Mouse (Mus musculus) kidney, embryonic 15.5 days (tissue): ENCODE data around the gene Zfp36l1. TPM values are rescaled to one million over a fixed set of nuclear protein-coding genes. Genes with fewer than 3 reads are reported as not detected.

ENCODE experiments used
- ATAC-seq: fragments of 200-750 bp; cut with Nextera tagmentation; replicated peaks from 2 replicates; pipeline ENCODE4 v1.8.0; 2017; ENCODE audit warnings: moderate TSS enrichment; ENCODE audit not compliant: low FRiP score
- H3K27ac ChIP-seq: fragments of 300-500 bp; sonication (generic); 2 replicates; pipeline ENCODE4 v1.5.1; 2015; ENCODE audit warnings: mild to moderate bottlenecking, inconsistent platforms
- H3K27me3 ChIP-seq: fragments of 300-500 bp; sonication (generic); 2 replicates; pipeline ENCODE4 v1.6.1; 2015; ENCODE audit warnings: inconsistent platforms
- H3K36me3 ChIP-seq: fragments of 300-500 bp; sonication (generic); 2 replicates; pipeline ENCODE4 v1.6.1; 2015; ENCODE audit warnings: inconsistent platforms
- H3K4me1 ChIP-seq: fragments of 300-500 bp; sonication (generic); 2 replicates; pipeline ENCODE4 v1.6.1; 2015; ENCODE audit warnings: inconsistent platforms
- H3K4me2 ChIP-seq: fragments of 300-500 bp; sonication (generic); 2 replicates; pipeline ENCODE4 v1.6.1; 2015; ENCODE audit warnings: moderate library complexity, mild to moderate bottlenecking, inconsistent platforms
- H3K4me3 ChIP-seq: fragments of 300-500 bp; sonication (generic); replicated peaks from 2 replicates; pipeline ENCODE4 v1.5.1; 2015; ENCODE audit warnings: mild to moderate bottlenecking, inconsistent platforms
- H3K9ac ChIP-seq: fragments of 300-500 bp; sonication (generic); 2 replicates; pipeline ENCODE4 v1.6.1; 2015; ENCODE audit warnings: mild to moderate bottlenecking, inconsistent platforms
- H3K9me3 ChIP-seq: fragments of 300-500 bp; sonication (generic); replicated peaks from 2 replicates; pipeline ENCODE4 v1.6.1; 2016; ENCODE audit warnings: inconsistent platforms
- WGBS: fragments of 180-500 bp; shearing (Covaris S2); methylation state at CpG from one replicate; pipeline ENCODE4 v1.1.7; 2015; ENCODE audit warnings: mixed read lengths; 5-methylcytosine and 5-hydroxymethylcytosine counted together
- polyA plus RNA-seq: library from polyadenylated mRNA; unstranded; fragments of >200 nt; fragmentation: Nextera tagmentation; extraction: Ambion mirVana; gene quantifications from 2 replicates; pipeline ENCODE4 v1.2.1, GENCODE M21; 2015

The Zfp36l1 gene
- polyA plus RNA-seq, 1 experiment from 2014 or later = 154 TPM

DNA sequence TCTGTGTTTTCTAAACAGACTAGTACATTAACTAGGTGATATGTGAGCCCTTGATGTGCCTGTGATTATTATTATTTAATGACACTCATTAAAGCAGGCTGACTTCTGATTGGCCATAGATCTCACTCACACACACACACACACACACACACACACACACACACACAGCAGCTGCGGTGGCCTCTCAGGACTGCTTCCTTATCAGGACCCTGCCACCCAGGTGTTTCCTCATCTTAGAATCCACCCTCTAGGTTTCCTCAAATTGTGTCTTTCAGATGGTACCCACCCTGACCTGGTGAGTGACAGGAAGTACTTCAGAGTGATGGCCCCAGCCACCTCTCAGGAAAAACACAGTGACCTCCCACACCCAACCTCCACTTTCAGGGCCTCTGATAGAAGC, 52.0 kb downstream of the Zfp36l1 start:
- Histone ChIP-seq H3K27ac (peak overlapping the region; percentile 93), H3K4me3 (no peak overlapping the region), H3K4me1 (peaks cover 57% of the 10 kb centered on the region), H3K27me3 (no peaks in the 10 kb centered on the region), H3K4me2 (no peak overlapping the region), H3K9me3 (no peaks in the 10 kb centered on the region), H3K9ac (no peak overlapping the region), H3K36me3 (no peaks in the 10 kb centered on the region)
- 0 out of 2 replicates have a peak, but pooled peaks have one; percentile 20 for ATAC-seq
- 18% methylated on average over 1 of the region's 1 CpGs for WGBS

DNA sequence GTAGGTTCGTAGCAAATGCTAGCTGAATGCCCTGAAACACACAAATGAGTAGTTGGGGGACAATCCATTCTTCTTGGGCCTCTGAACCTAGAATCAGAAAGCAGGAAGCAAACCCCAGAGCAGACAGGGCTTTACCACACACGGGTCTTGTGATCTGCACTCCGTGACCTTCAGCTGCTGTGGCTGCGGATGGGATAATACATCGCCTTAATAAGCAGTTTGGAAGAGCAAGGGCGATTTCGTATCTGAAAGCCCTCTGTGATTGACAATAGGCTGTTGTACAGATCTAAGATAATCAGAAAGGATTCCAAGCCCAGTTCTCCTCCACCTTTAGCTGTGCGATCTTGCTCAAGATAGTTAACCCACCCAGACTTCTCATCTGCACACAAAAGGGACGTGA, 52.5 kb downstream of the Zfp36l1 start:
- 28% methylated on average over 9 of the region's 9 CpGs for WGBS
- H3K4me1 ChIP-seq = peaks cover 57% of the 10 kb centered on the region
- H3K9ac ChIP-seq = no peak overlapping the region
- no peak overlapping the region for H3K4me3 ChIP-seq
- H3K27me3 ChIP-seq = no peaks in the 10 kb centered on the region
- H3K9me3 ChIP-seq = no peaks in the 10 kb centered on the region
- no peak overlapping the region for H3K4me2 ChIP-seq
- peak overlapping the region; percentile 93 for H3K27ac ChIP-seq
- no peaks in the 10 kb centered on the region for H3K36me3 ChIP-seq
- ATAC-seq = no peak

DNA sequence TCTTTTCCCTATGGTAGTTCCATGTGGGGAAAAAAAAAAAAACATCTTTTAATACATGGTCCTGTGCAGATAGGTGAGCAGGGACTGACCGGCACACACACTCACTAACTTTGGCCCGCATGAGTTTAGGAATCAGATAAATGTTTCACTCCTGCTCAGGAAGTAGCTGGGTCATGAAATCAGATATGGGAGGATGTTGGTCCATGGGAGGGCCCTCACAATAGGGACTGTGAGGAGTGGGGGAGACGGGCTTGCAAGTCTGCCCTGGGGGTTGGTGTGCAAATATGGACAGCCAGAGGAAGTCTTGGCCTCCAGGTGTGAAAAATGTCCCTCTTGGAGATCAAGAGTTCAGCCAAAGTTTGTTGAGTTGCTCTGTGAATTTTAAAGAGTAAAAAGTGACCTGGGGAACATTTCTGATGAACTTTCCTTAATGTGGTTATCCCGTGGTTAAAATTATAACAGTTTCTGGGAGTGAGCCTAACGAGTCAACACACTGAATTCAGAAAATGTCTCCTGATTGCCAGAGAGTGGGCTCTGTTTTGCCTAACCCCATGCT, 53.0 kb downstream of the Zfp36l1 start:
- Histone ChIP-seq H3K4me1 (peaks cover 57% of the 10 kb centered on the region), H3K36me3 (no peaks in the 10 kb centered on the region), H3K4me3 (no peak overlapping the region), H3K9me3 (no peaks in the 10 kb centered on the region), H3K27me3 (no peaks in the 10 kb centered on the region), H3K27ac (peak overlapping the region; percentile 93), H3K9ac (no peak overlapping the region), H3K4me2 (no peak overlapping the region)
- ATAC-seq = no peak
- WGBS = 26% methylated on average over 5 of the region's 5 CpGs

Other genes with a start within 250 kb of the Zfp36l1 start
- 46.0 and 47.6 TPM in 2 replicates for gene Actn1, start 147.4 kb upstream of the Zfp36l1 start, polyA plus RNA-seq